Mouse (Mus musculus): ENCODE measurements around the gene Dusp7.
A peak's percentile ranks its signal among the peaks of the same experiment; 100 is the strongest.

- TF ChIP-seq EP300 (IDR thresholded peaks at IDR 0.05) (0 out of 2 replicates have a peak, but pooled peaks have one; percentile 11), CTCF (IDR thresholded peaks at IDR 0.05) (no peak)
These were observed 9.6 kb downstream of the Dusp7 start for GRCm38 (mm10) chr9:106378045-106378444.

Measured in lung, postnatal 0 days (tissue).